Mouse (Mus musculus) lung, postnatal 25 days (tissue): Measurements from ENCODE around the gene Myo18b.

Experiments
- DNase-seq: peaks from one replicate; pipeline ENCODE4 v3.0.0; 2022; ENCODE audit warnings: low spot score

Gene Myo18b

DNA sequence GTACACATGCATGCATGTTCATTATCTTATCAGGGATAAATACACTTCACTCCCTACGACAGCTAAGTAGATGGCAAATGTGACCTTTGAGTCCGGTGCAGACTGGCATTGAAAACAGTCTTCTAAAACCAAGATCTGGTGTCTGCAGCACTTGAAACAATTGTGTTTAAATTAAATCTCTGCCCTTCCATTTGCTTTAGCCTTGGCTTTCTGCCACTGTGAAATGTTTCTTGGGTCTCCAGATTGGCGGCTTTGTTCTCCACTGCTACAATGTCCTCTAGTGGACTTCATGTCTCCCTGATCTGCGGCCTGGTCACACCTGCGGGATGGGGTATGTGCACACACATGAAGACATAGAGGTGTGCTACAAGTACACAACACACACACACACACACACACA lies 221.4 kb downstream of the Myo18b start:
- no peak for DNase-seq

GRCm38 (mm10) chr5:112672457-112672856 lies 223.7 kb downstream of the Myo18b start:
- no peak for DNase-seq

DNA sequence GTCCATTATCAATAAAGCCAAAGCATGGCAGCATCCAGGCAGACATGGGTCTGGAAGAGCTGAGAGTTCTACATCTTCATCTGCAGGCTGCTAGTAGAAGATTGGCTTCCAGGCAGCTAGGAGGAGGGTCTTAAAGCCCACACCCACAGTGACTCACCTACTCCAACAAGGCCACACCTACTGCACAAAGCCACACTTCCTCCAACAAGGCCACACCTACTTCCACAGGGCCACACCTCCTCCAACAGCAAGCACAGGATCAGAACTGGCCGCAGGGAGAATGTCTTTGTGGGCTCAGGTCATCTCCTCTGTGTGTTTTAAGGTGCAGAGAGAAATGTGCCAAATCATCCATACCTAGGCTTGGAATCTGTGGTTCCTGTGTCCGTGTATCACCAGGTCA lies 224.2 kb downstream of the Myo18b start:
- no peak for DNase-seq

DNA sequence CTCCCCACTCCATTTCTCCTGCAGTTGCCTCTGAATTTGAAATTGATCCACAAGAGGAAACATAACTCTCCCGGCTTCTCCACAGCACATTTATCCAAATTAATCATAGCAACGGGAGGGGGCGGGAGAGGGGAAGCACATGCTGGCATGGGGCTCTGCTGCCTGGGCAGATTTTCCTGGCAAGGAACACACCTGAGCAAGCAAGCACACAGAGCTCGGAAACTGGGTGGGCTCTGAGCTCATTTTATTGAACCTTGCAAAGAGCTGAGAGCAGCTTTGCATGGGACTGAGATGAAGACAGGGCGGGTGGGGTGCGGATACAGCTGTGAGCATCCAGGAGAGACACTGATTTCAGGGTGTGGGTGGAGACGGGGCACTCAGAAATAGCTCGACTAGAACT lies 229.0 kb downstream of the Myo18b start:
- DNase-seq: no peak

- no peak for DNase-seq
These were observed 230.5 kb downstream of the Myo18b start for GRCm38 (mm10) chr5:112665661-112666060.

- DNase-seq: no peak
These were observed 232.5 kb downstream of the Myo18b start for GRCm38 (mm10) chr5:112663701-112664100.

GRCm38 (mm10) chr5:112660924-112661431 lies 235.2 kb downstream of the Myo18b start:
- no peak for DNase-seq

DNA sequence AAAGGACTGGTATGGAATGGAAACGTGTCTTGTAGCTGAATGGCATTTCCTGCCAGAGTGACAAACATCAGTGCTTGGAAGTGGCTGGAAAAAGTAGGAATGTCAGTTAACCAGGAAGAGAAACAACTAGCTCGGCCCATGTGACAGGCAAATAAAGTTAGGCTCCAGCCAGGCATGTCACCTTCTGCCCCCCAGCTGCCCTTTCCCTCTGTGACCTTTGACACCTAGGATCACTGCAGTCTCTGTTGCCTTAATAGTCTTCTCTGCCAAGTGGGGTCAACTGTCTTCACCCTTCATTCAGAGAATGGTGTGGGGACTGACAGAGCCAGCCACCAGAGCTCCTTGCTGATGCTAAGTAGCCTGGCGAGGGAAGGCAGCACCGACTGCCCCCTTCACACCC lies 236.9 kb downstream of the Myo18b start:
- DNase-seq: no peak

DNA sequence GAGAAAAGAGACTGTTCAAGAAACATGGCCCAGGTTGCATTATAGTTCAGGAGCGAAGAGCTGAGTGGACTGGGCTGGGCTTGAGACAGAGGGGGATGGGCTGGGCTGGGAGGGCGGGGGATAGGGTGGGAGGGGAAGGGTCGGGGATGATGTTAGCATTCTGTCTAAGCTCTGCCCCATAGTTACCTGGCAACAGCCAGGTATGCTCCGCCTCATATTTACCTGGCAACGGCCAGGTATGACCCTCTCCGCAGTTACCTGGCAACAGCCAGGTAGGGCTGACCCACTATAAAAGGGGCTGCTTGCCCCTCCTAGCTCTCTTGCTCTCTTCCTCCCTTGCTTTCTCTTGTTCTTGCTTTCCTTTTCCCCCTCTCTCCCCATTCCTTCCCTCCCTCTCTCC lies 239.4 kb downstream of the Myo18b start:
- DNase-seq: no peak

GRCm38 (mm10) chr5:112655986-112656541 lies 240.1 kb downstream of the Myo18b start:
- DNase-seq: no peak

- DNase-seq: no peak
These were observed 240.6 kb downstream of the Myo18b start for GRCm38 (mm10) chr5:112655529-112655928.

DNA sequence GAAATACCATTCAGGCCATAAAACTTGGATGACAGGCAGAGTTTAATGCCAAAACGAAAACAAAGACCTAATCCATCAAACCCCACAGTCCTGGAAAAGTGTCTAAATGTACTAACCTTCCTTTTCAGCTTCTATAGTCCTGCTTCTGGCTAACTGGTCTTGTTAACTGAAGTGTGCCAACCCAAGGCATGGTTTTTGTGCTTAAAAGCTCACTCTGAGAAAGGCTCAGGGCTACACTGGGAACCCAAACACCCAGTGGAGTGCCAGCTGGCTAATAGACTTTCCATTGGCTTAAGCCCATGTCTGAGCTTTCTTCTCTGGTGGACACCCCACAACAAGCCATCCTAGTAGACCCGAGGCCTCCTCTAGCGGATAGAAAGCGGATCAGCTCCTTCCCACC lies 244.1 kb downstream of the Myo18b start:
- DNase-seq: no peak

- DNase-seq: no peak
These were observed 246.9 kb downstream of the Myo18b start for GRCm38 (mm10) chr5:112649164-112649702.

DNA sequence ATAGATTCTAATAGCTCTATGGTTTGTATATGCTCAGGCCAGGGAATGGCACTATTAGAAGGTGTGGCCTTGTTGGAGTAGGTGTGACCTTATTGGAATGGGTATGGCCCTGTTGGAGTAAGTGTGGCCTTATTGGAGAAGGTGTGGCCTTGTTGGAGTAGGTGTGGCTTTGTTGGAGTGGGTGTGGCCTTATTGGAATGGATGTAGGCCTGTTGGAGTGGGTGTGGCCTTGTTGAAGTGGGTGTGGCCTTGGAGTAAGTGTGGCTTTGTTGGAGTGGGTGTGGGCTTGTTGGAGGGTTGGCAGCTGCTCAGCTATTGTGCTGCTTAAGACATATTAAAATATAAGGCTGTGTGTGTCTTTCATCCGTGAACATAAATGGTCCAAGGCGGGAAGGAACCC lies 249.3 kb downstream of the Myo18b start:
- no peak for DNase-seq

DNA sequence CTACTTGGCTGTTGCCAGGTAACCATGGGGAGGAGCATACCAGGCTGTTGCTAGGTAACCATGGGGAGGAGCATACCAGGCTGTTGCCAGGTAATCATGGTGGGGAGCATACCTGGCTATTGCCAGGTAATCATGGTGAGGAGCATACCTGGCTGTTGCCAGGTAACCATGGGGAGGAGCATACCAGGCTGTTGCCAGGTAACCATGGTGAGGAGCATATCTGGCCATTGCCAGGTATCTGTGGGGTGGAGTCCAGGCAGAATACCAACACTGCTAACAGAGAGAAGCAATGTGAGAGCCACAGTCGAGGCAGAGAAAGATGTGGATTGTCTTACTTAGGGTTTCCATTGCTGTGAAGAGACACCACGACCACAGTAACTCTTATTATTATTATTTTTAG lies 250.6 kb downstream of the Myo18b start:
- no peak for DNase-seq

GRCm38 (mm10) chr5:112643533-112644272 lies 252.5 kb downstream of the Myo18b start:
- peak; percentile 50 for DNase-seq

DNA sequence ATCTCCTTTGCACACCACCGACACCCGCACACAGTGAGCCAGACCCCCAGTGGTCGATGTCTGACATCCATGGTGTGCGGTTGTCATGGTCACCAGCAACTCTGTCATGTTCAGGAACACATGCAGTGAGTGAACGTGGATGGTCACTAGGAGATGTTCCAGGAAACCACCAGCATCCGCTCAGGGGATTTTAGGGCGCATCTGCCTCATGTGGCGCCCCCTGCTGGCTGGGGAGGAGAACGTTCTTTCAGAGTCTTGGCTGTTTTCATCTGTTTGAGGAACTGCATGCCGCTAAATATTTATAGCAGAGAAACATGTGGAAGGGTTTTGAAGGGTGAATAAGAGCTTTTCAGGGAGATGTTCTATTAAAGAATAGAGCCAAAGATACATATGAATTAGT lies 253.4 kb downstream of the Myo18b start:
- no peak for DNase-seq

- no peak for DNase-seq
These were observed 254.4 kb downstream of the Myo18b start for GRCm38 (mm10) chr5:112641770-112642169.

GRCm38 (mm10) chr5:112641131-112641530 lies 255.0 kb downstream of the Myo18b start:
- DNase-seq: no peak

DNA sequence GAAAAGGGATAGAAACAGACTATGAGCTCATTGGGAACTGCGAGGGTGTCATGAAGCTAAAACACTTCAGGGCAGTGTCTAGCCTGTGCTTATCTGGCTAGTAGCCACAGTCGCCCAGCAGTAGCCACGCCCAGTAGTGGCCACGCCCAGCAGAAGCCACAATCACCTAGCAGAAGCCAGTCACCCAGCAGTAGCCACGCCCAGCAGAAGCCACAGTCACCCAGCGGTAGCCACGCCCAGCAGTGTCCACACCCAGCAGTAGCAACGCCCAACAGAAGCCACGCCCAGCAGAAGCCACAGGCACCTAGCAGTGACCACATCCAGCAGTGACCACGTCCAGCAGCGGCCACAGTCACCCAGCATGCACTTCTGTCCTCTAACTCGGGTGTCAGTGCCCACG lies 255.5 kb downstream of the Myo18b start:
- no peak for DNase-seq
